Mouse (Mus musculus) E14TG2a.4 (cell line): ENCODE data around the gene Nde1.

ENCODE experiments used
- H3K27me3 ChIP-seq: 2 replicates; pipeline ENCODE4 v1.6.1; 2014; ENCODE audit warnings: low read length, control low read depth; ENCODE audit not compliant: insufficient read depth
- H3K36me3 ChIP-seq: 2 replicates; pipeline ENCODE4 v1.6.1; 2014; ENCODE audit warnings: low read length, control low read depth; ENCODE audit not compliant: insufficient read depth
- H3K4me1 ChIP-seq: replicated peaks from 2 replicates; pipeline ENCODE4 v1.6.1; 2014; ENCODE audit warnings: low read depth, low read length, control low read depth
- H3K4me3 ChIP-seq: replicated peaks from 2 replicates; pipeline ENCODE4 v1.5.1; 2014; ENCODE audit warnings: mild to moderate bottlenecking, low read length
- H3K9me3 ChIP-seq: 2 replicates; pipeline ENCODE4 v1.6.1; 2014; ENCODE audit warnings: low read length, control low read depth
- CTCF ChIP-seq: conservative IDR thresholded peaks from 2 replicates; pipeline ENCODE4 v1.5.1; 2014; ENCODE audit warnings: low read length
- NANOG ChIP-seq: IDR thresholded peaks from 2 replicates; pipeline ENCODE4 v1.6.1; 2014; ENCODE audit warnings: borderline replicate concordance, low read length, mixed read lengths
- POU5F1 ChIP-seq: IDR thresholded peaks from 2 replicates; pipeline ENCODE4 v1.6.1; 2014; ENCODE audit warnings: low read length, borderline replicate concordance

Nde1 gene

DNA sequence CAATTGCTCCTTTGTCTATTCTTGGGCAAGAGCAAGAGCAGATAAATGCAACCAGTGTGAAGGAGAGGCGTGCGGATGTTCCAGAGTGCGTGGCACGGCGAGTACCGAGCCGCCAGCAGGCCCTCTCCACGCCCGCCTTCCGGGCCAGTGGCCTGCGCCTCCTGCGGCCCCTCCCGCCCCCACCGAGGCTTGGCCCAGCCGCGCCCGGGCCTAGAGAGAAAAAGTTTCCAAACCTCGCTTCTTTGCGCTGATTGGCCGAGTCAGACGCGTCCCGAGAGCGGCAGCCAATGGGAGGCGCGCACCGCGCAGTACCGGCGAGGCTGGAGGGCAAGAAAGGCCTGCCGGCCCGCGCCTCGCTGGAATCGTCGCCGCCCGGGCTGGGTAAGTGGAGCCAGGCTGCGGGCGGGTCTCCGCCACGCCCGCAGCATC is at the start of gene Nde1, which contains the start of gene Marf1:
TSS of gene Nde1 (plus strand) at position 288 of the 429 bp plus-strand sequence.
TSS of gene Marf1 (minus strand) at position 364 of the 429 bp plus-strand sequence.
- H3K9me3 ChIP-seq = no peaks in the 10 kb centered on the region
- peaks cover 24% of the 10 kb centered on the region for H3K36me3 ChIP-seq
- H3K27me3 ChIP-seq = no peaks in the 10 kb centered on the region
- H3K4me1 ChIP-seq = peaks cover 65% of the 10 kb centered on the region
- H3K4me3 ChIP-seq = peak within 1 kb of the TSS; percentile 89
- TF ChIP-seq NANOG (no peak), POU5F1 (no peak), CTCF (no peak)

GRCm38 (mm10) chr16:14117299-14117698 is 45.8 kb upstream of the Nde1 start:
- H3K4me1 ChIP-seq = peaks cover 6% of the 10 kb centered on the region
- TF ChIP-seq NANOG = no peak
- TF ChIP-seq CTCF = no peak
- no peak for TF ChIP-seq POU5F1
- H3K27me3 ChIP-seq = no peaks in the 10 kb centered on the region
- peaks cover 54% of the 10 kb centered on the region for H3K9me3 ChIP-seq
- H3K36me3 ChIP-seq = peaks cover 86% of the 10 kb centered on the region
- H3K4me3 ChIP-seq = no peak overlapping the region

DNA sequence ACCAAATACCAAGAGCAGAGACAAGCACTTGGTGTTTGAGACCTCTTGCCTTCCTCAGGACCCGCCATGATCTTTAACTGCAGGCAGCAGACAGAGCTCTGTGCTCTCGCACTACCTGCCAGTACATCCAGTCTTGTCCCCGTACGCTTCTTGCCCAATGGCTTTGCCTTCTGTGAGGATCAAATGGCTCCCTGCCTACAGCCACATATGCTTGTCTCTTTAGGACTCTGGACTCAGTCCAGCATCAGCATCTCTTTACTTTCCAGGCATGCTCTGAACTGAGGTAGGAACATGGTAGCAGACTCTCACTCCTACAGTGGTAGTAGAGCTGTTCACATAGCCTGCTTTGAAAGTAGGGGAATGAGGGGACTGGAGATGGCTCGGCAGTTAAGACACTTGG is 42.1 kb upstream of the Nde1 start:
- H3K9me3 ChIP-seq = peaks cover 23% of the 10 kb centered on the region
- TF ChIP-seq CTCF (no peak), POU5F1 (no peak), NANOG (no peak)
- peaks cover 41% of the 10 kb centered on the region for H3K4me1 ChIP-seq
- H3K27me3 ChIP-seq = no peaks in the 10 kb centered on the region
- no peak overlapping the region for H3K4me3 ChIP-seq
- H3K36me3 ChIP-seq = peaks cover 71% of the 10 kb centered on the region

- Histone ChIP-seq H3K36me3 (peaks cover 71% of the 10 kb centered on the region), H3K9me3 (peaks cover 16% of the 10 kb centered on the region), H3K27me3 (no peaks in the 10 kb centered on the region), H3K4me1 (peaks cover 43% of the 10 kb centered on the region), H3K4me3 (no peak overlapping the region)
- TF ChIP-seq CTCF (no peak), NANOG (no peak), POU5F1 (no peak)
These were observed 41.5 kb upstream of the Nde1 start for GRCm38 (mm10) chr16:14121563-14121962.

DNA sequence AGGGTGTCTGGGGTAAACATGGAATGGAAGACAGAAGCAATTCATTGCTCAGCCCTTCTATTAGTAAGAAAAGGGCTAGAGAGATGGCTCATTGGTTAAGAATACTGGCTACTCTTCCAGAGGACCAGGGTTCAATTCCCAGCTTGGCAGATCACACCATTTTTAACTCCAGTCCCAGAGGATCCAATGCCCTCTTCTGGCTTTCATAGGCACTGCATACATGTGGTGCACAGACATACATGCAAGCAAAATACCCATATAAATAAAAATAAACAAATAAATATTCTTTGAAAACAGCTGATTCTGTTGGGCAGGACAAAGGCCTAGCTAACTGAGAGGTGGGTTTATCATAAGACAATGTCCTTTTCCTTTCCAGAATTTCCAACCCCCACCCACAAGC is 40.5 kb upstream of the Nde1 start:
- TF ChIP-seq CTCF = peak; percentile 58
- no peak for TF ChIP-seq POU5F1
- TF ChIP-seq NANOG = no peak
- H3K27me3 ChIP-seq = no peaks in the 10 kb centered on the region
- peaks cover 71% of the 10 kb centered on the region for H3K36me3 ChIP-seq
- H3K9me3 ChIP-seq = peaks cover 6% of the 10 kb centered on the region
- peaks cover 43% of the 10 kb centered on the region for H3K4me1 ChIP-seq
- H3K4me3 ChIP-seq = 0 out of 2 replicates have a peak overlapping the region, but pooled peaks have one; percentile 5

GRCm38 (mm10) chr16:14123901-14124300 is 39.2 kb upstream of the Nde1 start:
- H3K36me3 ChIP-seq = peaks cover 76% of the 10 kb centered on the region
- H3K9me3 ChIP-seq = 0 out of 2 replicates have a peak, but pooled peaks cover 3% of the 10 kb centered on the region
- H3K27me3 ChIP-seq = no peaks in the 10 kb centered on the region
- H3K4me1 ChIP-seq = peaks cover 43% of the 10 kb centered on the region
- TF ChIP-seq CTCF (no peak), POU5F1 (no peak; the same call in 1 of the 2 replicates)
- H3K4me3 ChIP-seq = peak overlapping the region; percentile 35

DNA sequence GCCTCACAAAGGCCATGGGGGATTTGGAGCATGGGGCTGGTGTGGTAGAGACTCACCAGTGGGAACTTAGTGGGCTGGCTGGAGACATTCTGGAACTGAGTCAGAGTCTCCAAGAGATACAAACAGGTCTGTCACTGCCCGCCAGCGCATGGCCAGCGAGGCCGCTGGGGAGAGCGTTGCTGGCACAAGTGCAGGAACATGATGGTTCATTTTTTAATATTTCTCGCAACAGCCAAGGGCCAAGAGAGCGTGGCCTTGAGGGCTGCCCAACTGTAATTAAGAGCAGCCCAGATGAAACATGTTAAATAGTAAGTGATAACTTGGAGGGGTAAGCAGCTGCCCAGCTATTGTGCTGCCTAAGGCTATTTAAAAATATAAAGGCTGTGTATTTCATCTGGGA is 38.4 kb upstream of the Nde1 start:
- TF ChIP-seq NANOG (no peak), CTCF (no peak), POU5F1 (no peak)
- H3K4me3 ChIP-seq = peak overlapping the region; percentile 35

DNA sequence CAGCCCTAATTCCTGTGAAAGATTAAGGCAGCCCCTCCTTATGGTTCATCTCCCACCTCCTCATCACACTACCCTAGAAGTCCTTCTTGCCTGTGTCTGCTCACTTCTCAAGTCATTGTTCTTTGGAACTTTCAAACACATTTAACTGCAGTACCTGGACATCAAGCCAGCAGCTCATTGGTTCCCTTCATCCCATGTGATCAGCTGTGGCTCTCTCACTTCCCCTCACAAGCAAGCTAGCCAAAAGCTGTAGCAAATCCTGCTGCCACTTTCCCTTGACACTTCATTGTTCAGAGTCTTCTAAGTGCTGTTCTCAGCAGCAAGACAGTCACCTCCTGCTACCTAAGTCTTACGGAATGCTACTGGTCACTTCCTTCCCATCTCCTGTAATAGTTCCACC is 37.8 kb upstream of the Nde1 start:
- peaks cover 43% of the 10 kb centered on the region for H3K4me1 ChIP-seq
- H3K27me3 ChIP-seq = no peaks in the 10 kb centered on the region
- H3K9me3 ChIP-seq = 0 out of 2 replicates have a peak, but pooled peaks cover 3% of the 10 kb centered on the region
- no peak for TF ChIP-seq CTCF
- TF ChIP-seq NANOG = no peak
- TF ChIP-seq POU5F1 = no peak
- H3K36me3 ChIP-seq = peaks cover 82% of the 10 kb centered on the region
- peak overlapping the region; percentile 35 for H3K4me3 ChIP-seq

More for the DNA sequence above, 38.4 kb upstream of the Nde1 start:
- peaks cover 81% of the 10 kb centered on the region for H3K36me3 ChIP-seq
- peaks cover 43% of the 10 kb centered on the region for H3K4me1 ChIP-seq
- no peaks in the 10 kb centered on the region for H3K27me3 ChIP-seq
- 0 out of 2 replicates have a peak, but pooled peaks cover 3% of the 10 kb centered on the region for H3K9me3 ChIP-seq

DNA sequence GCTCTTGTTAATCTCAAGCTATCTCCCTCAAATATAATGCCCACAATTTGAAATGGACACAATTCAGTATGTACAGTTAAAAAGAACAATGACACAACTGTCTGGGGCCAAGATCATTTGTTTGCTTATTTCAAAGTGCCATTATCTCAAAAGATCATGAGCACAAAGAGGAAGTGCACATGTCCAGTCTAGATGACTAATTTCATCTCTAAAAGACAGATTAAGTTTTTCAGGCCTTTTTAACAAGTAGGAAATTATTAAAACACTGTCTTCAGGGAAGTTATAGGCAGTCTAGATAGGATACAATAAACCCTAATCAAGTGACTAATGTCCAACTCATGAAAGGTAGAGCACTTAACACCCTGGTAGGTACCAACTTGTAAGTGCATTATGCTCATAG is 34.1 kb upstream of the Nde1 start:
- Histone ChIP-seq H3K9me3 (no peaks in the 10 kb centered on the region), H3K27me3 (no peaks in the 10 kb centered on the region), H3K36me3 (peaks cover 95% of the 10 kb centered on the region), H3K4me3 (no peak overlapping the region), H3K4me1 (peaks cover 21% of the 10 kb centered on the region)
- TF ChIP-seq NANOG (no peak), POU5F1 (no peak), CTCF (no peak)
